Mouse (Mus musculus) heart, adult 2 months (tissue): ENCODE data around the gene Col2a1. TPM values are rescaled to one million over a fixed set of nuclear protein-coding genes. Genes with fewer than 3 reads are reported as not detected.

ENCODE experiments used
- DNase-seq, 2 experiments: peaks; one replicate each; pipeline ENCODE4 v3.0.0; 2021
- H3K27ac ChIP-seq: fragments of 200-600 bp; 2 replicates; pipeline ENCODE4 v1.8.1; 2022
- H3K27me3 ChIP-seq: fragments of 200-500 bp; 2 replicates; pipeline ENCODE4 v1.6.1; 2012; ENCODE audit warnings: mild to moderate bottlenecking, low read length, inconsistent platforms, mixed read lengths; ENCODE audit not compliant: control insufficient read depth, insufficient read depth
- H3K36me3 ChIP-seq: fragments of 200-500 bp; 2 replicates; pipeline ENCODE4 v1.6.1; 2012; ENCODE audit warnings: low read length, inconsistent platforms; ENCODE audit not compliant: control insufficient read depth, insufficient read depth
- H3K4me1 ChIP-seq: fragments of 200-500 bp; 2 replicates; pipeline ENCODE4 v1.6.1; 2011; ENCODE audit warnings: low read length; ENCODE audit not compliant: control insufficient read depth, insufficient read depth
- H3K4me3 ChIP-seq: fragments of 200-600 bp; 2 replicates; pipeline ENCODE4 v1.8.1; 2022
- H3K79me2 ChIP-seq: fragments of 200-500 bp; replicated peaks from 2 replicates; pipeline ENCODE4 v1.6.1; 2012; ENCODE audit warnings: mild to moderate bottlenecking, inconsistent platforms, low read length, moderate library complexity, mixed read lengths; ENCODE audit not compliant: control insufficient read depth, insufficient read depth
- H3K9ac ChIP-seq: fragments of 200-500 bp; 2 replicates; pipeline ENCODE4 v1.6.1; 2012; ENCODE audit warnings: low read depth, mild to moderate bottlenecking, control low read depth, inconsistent platforms, low read length, mixed read lengths
- CTCF ChIP-seq: fragments of 200-600 bp; IDR thresholded peaks from 2 replicates; pipeline ENCODE4 v1.8.1; 2022; ENCODE audit warnings: antibody characterized with exemption, mild to moderate bottlenecking, moderate library complexity
- EP300 ChIP-seq: fragments of 200-500 bp; IDR thresholded peaks from 2 replicates; pipeline ENCODE4 v1.6.1; 2011; ENCODE audit warnings: low read depth, low read length, control low read depth; ENCODE audit not compliant: insufficient read depth
- POLR2A ChIP-seq: fragments of 200-500 bp; IDR thresholded peaks from 2 replicates; pipeline ENCODE4 v1.6.1; 2011; ENCODE audit warnings: mild to moderate bottlenecking, low read depth, low read length, control low read depth; ENCODE audit not compliant: insufficient read depth
- WGBS: fragments of 180-500 bp; shearing (Covaris S2); methylation state at CpG from one replicate; pipeline ENCODE4 v1.1.7; 2018; 5-methylcytosine and 5-hydroxymethylcytosine counted together
- intact Hi-C: fragments of 180-260 bp; cut with DNase I; formaldehyde crosslinking; loops from one replicate; pipeline ENCODE4 v1.15.1; 2025
- polyA plus RNA-seq: library from polyadenylated mRNA; depleted of rRNA; stranded (reverse); fragments of >200 nt; gene quantifications from 2 replicates; pipeline ENCODE4 v1.2.3, GENCODE M21; 2012
- total RNA-seq, 2 experiments: library from RNA; stranded (reverse); gene quantifications; 2 replicates each; pipeline ENCODE4 v1.2.3; 2021

The Col2a1 gene
- total and polyA plus RNA-seq, 3 experiments, result 0.27 to 0.61 (median 0.37) TPM

DNA sequence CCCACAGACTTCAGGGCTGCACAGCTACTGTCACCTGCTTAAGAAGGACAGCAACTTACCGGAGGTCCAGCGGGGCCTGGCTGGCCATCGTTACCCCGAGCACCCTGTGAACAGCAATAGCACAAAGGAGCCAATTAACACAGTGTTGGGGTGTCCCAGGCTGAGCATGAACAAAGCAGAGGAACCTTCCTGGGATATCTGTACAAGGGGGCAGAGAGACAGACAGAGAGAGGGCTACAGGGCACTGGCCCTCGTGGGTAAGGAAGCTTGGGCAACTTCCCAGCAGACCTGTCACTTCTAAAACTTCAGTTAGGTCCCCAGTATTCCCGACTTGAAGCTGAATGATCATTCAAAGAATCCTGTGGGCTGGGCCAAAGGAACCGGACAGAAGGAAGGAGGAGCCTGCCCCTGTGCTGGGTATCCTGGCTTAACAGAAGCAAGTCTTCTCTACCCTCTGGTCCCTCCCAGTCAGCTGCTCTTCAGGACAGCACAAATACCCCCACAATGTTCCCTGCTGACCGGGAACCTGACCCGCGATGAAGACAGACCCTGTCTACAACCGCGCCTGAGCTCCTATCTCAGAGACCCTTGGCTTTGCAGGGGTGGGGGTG lies 13.1 kb downstream of the Col2a1 start:
- 59% methylated on average over 12 of the region's 12 CpGs for WGBS
- Histone ChIP-seq H3K9ac (no peak overlapping the region), H3K27ac (no peak overlapping the region), H3K4me3 (no peak overlapping the region), H3K4me1 (no peaks in the 10 kb centered on the region; the same call in 1 of the 2 replicates), H3K79me2 (no peaks in the 10 kb centered on the region), H3K36me3 (no peaks in the 10 kb centered on the region), H3K27me3 (no peaks in the 10 kb centered on the region)
- DNase-seq, result no peak
- intact Hi-C loops, result no loop called here
- TF ChIP-seq POLR2A, result no peak

- Histone ChIP-seq H3K4me1 (no peaks in the 10 kb centered on the region; the same call in 1 of the 2 replicates), H3K27ac (no peak overlapping the region), H3K27me3 (no peaks in the 10 kb centered on the region), H3K9ac (no peak overlapping the region), H3K36me3 (no peaks in the 10 kb centered on the region), H3K4me3 (no peak overlapping the region), H3K79me2 (no peaks in the 10 kb centered on the region)
- TF ChIP-seq POLR2A, result no peak
- TF ChIP-seq EP300, result no peak
- TF ChIP-seq CTCF, result no peak
- 60% methylated on average over 4 of the region's 4 CpGs for WGBS
- DNase-seq, result no peak
- intact Hi-C loops, result no loop called here
Measured at GRCm38 (mm10) chr15:97990721-97991120, 13.8 kb downstream of the Col2a1 start.

DNA sequence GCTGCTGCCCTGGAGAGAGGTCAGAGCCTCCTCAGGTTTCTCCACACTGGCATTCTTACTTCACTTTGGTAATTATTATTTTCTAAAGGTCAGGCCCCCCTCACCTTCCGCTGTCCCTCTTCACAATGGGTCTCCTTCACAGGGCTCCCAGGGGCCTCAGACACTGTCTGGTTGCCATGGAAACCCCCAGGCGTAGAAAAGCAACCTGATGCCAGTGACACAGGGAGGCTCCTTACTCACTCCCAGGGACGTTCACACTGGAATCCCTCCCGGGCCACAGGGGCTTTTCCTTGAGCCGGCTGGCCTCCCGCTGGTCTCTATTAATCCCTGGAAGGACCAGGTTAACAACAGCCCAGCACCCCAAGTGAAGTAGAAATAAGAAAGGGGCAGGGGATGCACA lies 14.4 kb downstream of the Col2a1 start:
- no peak for DNase-seq
- no peaks in the 10 kb centered on the region; the same call in 1 of the 2 replicates for H3K4me1 ChIP-seq
- H3K27ac ChIP-seq, result no peak overlapping the region
- no peak overlapping the region for H3K9ac ChIP-seq
- no peak for TF ChIP-seq EP300
- 24% methylated on average over 6 of the region's 6 CpGs for WGBS
- intact Hi-C loops, result no loop called here
- no peaks in the 10 kb centered on the region for H3K27me3 ChIP-seq
- H3K79me2 ChIP-seq, result no peaks in the 10 kb centered on the region
- H3K36me3 ChIP-seq, result no peaks in the 10 kb centered on the region
- H3K4me3 ChIP-seq, result no peak overlapping the region

- H3K36me3 ChIP-seq, result no peaks in the 10 kb centered on the region
- no peaks in the 10 kb centered on the region; the same call in 1 of the 2 replicates for H3K4me1 ChIP-seq
- H3K9ac ChIP-seq, result no peak overlapping the region
- whole genome bisulfite sequencing, result 86% methylated on average over 1 of the region's 1 CpGs
- H3K27ac ChIP-seq, result no peak overlapping the region
- intact Hi-C loops, result no loop called here
- TF ChIP-seq CTCF (no peak), EP300 (no peak), POLR2A (no peak)
- no peak overlapping the region for H3K4me3 ChIP-seq
- no peak for DNase-seq
- H3K27me3 ChIP-seq, result no peaks in the 10 kb centered on the region
- H3K79me2 ChIP-seq, result no peaks in the 10 kb centered on the region
Measured at GRCm38 (mm10) chr15:97989544-97989943, 15.0 kb downstream of the Col2a1 start.

GRCm38 (mm10) chr15:97981560-97981959 lies 22.9 kb downstream of the Col2a1 start:
- TF ChIP-seq POLR2A (no peak), EP300 (no peak), CTCF (no peak)
- H3K27ac ChIP-seq, result no peak overlapping the region
- intact Hi-C loops, result no loop called here
- no peaks in the 10 kb centered on the region for H3K27me3 ChIP-seq
- no peaks in the 10 kb centered on the region for H3K36me3 ChIP-seq
- no peaks in the 10 kb centered on the region for H3K4me1 ChIP-seq
- DNase-seq, result no peak
- 76% methylated on average over 6 of the region's 6 CpGs for WGBS
- H3K9ac ChIP-seq, result no peak overlapping the region
- H3K4me3 ChIP-seq, result no peak overlapping the region
- H3K79me2 ChIP-seq, result no peaks in the 10 kb centered on the region

DNA sequence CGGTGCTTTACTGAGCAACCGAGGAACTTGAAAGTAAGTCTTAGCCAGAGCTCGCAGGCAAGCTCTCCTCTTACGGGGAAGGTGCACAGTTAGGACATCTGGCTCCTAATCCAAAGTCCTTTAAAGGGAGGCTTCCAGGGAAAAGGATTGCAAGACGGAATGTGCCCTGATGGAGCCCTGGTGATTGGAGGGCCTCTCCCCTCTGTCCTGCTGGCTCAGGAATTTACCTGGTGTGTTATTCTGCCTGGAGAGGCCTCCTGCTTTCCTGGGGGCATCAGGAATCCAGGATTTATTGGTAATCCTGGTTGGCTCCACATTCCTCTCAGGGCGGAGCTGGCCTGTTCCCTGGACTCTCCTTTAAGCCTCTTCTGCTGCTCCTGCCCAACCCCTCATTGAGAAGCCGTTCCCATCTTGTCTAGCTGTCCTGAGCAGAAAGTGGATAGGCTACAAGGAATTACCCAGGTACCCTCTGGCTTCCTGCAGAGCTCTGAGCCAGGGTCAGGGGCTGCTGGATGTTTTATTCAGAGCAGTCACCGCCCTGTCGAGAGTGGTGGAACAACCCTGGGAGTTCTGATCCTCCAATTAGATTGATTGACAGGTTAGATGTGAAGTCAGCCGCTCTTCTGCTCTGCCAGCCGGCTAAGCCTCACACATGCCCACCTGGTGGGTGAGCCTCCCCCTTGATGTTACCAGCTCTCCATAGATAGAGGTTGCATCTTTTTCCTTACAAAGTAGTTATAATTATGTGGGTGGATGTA lies 31.1 kb downstream of the Col2a1 start:
- H3K4me3 ChIP-seq, result no peak overlapping the region
- H3K36me3 ChIP-seq, result no peaks in the 10 kb centered on the region
- no peaks in the 10 kb centered on the region for H3K27me3 ChIP-seq
- intact Hi-C loops, result no loop called here
- TF ChIP-seq POLR2A (no peak), CTCF (no peak), EP300 (no peak)
- H3K4me1 ChIP-seq, result no peaks in the 10 kb centered on the region
- H3K9ac ChIP-seq, result no peak overlapping the region
- H3K79me2 ChIP-seq, result no peaks in the 10 kb centered on the region
- DNase-seq, result no peak
- H3K27ac ChIP-seq, result no peak overlapping the region
- 63% methylated on average over 11 of the region's 11 CpGs for WGBS
